Mouse (Mus musculus): ENCODE measurements at regions not wholly inside any gene's neighbourhood (a gene's known extent, or its start where the extent isn't known, plus 50 kb on each side); places are given as distances from the start of the nearest gene placed in this dataset.
"Not testable (repeated sequence)": the region's sequence is repeated elsewhere in the genome, so short reads cannot be mapped to it uniquely, and the experiment has no call there.

- DNase-seq: no peak
Measured at GRCm38 (mm10) chrX:76077781-76078180, 186.3 kb upstream of the Cldn34b3 start.

DNA sequence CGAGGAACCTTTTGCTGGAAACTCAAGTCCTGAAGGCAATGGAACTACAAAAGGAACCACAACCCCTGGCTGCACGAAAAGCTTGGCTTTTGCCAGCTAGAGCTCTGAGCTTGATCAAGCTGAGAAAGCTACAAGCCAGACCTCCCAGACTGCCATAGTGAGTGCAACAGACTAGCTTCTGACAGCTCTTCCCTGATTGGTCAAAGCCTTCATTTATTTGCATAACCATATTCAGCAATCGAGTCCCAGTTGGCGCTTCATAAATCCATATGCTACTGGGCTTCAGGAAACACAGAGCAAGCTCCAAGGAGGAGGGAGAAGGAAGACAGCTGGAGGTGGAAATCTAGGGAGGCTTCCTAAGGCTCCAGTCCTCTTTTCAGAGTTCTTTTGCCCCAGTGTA lies 181.4 kb upstream of the Cldn34b3 start:
- DNase-seq: no peak

DNA sequence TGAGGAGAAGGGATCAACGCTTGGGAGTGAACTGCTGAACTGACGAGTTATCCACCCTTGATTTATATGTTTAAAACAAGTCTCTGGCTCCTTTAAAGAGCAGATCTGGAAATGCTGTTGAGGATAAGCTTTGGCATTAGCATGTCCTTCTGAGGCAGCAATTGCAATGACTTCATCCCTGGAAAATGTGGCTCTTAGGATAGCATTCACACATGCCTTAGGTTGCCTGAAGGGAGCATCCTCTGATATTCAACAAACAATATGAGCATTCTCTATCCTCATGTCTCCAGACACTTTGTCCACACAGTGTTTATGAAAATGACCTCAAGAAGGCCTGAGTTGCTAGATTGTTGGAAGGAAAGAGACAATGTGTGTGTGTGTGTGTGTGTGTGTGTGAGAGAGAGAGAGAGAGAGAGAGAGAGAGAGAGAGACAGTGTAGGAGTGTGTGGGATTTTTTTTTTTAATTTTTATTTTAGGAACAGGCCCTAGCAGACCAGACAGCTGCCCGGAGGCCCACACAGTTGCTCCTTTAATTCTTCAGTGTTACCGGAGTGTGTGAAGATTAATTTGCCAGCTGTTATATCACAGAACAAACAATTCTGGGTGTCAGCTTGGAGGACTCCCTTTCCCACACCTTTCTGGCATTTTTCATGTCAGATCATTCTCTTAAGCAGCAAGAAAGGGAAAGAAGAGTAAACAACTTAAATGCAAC lies 153.2 kb upstream of the Cldn34b3 start:
- DNase-seq: no peak

- no peak for DNase-seq
Measured at GRCm38 (mm10) chrX:76116086-76116485, 148.0 kb upstream of the Cldn34b3 start.

- no peak for DNase-seq
Measured at GRCm38 (mm10) chrX:76116562-76116961, 147.5 kb upstream of the Cldn34b3 start.

DNA sequence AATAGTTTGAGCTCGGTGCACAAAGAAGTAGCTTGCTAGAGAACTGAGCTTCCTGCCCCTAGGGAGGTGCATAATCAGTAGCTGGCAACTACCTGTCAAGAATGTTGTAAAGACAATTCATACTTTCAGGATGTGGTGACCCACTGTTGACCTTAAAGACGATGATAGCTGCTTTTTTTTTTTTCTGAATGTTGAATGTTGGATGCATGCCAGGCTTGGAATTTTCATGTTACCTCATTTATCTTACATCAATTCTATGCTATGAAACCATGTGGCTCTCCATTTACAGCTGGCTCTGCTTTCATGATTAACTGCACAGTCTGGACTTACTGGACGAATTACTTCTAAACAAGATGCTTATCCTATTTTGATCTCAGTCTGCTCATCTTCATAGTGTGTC lies 143.2 kb upstream of the Cldn34b3 start:
- DNase-seq: no peak

DNA sequence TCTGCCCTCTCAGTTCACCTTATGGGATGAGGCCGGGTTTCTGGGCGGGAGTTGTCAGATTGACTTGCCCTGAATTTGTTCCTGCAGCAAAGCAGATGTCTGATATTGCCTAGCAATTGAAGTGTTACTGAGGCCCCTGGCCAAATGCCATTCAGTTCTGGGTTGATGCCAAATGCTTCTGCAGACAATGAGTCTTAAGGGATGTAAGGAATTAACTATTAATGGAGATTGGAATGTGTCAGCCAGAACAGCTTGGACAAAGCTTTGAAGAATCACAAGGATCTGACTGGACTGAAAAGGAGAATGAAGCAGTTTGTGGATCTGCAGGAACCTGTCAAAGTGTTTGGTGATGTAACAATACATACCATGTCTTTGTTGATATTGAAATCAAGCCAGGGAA lies 140.7 kb upstream of the Cldn34b3 start:
- no peak for DNase-seq

GRCm38 (mm10) chrX:76137729-76138128 lies 126.4 kb upstream of the Cldn34b3 start:
- DNase-seq: no peak

DNA sequence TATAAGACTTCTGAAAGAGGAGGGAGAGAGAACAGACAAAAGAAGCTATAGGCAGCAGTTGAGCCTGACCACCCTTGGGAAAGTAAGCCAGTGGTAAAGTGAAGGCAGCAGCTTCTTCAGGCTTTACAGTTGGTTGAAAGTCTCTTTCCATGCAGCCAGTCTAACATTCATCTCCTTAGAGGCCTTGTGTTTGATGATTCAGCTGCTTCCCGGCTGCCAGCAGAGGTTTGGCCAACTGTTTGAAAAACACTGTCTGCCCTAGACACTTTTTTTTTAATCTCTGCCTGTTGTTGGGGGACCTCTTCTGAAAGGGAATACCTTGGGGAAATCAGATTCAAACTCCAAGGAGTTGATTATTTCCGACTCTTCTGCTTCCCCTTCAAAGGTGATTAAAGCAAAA lies 123.1 kb upstream of the Cldn34b3 start:
- DNase-seq: no peak

DNA sequence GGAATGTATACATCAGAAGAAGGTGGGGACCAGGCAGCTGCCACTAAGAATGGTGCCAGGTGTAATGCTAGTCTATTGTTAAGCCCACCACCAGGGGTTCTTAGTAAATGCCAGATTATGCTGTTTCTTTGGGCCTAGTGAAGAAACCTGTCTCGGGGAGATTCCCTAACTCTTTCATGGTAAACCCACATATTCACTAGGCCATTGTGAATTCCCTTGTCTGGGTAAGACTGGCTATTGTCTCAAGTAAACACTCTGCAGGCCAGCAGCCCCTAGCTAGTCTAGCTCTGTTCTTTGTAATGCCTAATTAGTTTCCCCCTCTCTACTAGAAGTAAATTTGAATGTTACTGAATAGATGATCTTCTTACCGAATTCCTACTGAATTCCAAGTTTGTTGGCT lies 89.3 kb upstream of the Cldn34b3 start:
- DNase-seq: not testable (repeated sequence)

DNA sequence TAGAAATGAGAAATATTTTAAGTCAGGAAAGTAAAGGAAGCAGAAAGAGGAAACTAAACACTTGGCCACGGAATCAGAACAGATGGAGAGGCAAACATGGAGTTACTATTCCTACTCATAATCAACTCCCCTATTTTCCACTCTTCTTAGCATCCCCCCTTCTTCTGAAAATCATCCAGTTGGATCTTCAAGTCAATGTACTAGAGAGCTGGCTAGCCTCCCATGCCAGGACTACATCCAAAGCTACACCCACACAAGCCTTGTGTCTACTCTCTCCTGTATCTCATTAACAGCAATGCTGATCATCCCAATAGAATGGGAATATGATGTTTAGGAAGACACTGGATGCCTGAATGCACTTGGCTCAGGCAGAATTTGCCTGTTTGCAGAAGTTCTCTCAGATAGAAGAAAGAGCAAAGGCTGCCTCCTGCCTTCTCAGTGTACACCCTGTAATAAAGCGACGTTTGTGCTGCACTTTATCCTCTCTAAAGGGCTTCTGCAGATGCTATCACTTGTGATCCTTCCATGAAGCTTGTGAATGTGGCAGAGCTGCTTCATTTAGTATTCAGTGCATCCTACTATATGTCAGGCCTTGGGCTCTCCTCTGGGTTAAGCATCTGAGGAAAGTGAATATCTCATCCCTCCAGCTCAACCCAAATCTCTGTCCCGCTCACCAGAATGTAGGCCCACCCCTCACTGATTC lies 82.5 kb upstream of the Cldn34b3 start:
- DNase-seq: peak; percentile 60

- DNase-seq: no peak
Measured at GRCm38 (mm10) chrX:76200607-76201006, 63.5 kb upstream of the Cldn34b3 start.

DNA sequence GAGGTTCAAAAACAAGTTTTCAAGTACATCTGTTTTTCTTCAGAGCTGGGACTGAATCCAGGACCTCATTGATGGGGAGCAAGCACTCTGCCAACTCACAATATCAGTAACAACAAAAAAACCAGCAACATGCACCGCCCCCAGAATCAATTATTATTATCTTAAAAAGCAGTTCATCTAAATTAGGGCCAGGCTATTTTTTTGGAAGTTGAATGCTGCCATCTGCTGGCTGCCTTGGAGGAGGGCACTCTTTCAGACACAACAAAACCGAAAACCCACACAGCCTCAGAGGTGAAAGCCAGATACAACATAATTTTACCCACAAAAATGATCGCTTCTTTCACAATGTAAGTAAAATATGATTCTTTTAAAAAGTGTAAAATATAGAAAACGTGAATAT lies 62.7 kb upstream of the Cldn34b3 start:
- DNase-seq: peak; percentile 11
